Mouse (Mus musculus): ENCODE results near the gene Filip1l. TPM values are rescaled to one million over a fixed set of nuclear protein-coding genes. Genes with fewer than 3 reads are reported as not detected.

Filip1l gene
- polyA plus RNA-seq, 1 experiment from 2014 or later, result 30.4 TPM

- Histone ChIP-seq H3K27ac (no peak overlapping the region), H3K4me2 (ENCODE audit: low read length) (no peak overlapping the region), H3K4me1 (replicated peaks; ENCODE audit: insufficient read depth, low read length) (no peaks in the 10 kb centered on the region; the same call in 1 of the 2 replicates), H3K9ac (ENCODE audit: low read depth, low read length) (no peak overlapping the region), H3K4me3 (replicated peaks; ENCODE audit: low read depth, low read length) (no peak overlapping the region), H3K36me3 (ENCODE audit: insufficient read depth, low read length) (no peaks in the 10 kb centered on the region), H3K27me3 (ENCODE audit: insufficient read depth, low read length) (no peaks in the 10 kb centered on the region), H3K9me3 (replicated peaks; ENCODE audit: low read length) (no peaks in the 10 kb centered on the region)
- DNase-seq (ENCODE audit: low spot score) (no peak), ATAC-seq (replicated peaks; ENCODE audit: low FRiP score, low read depth) (no peak)
- 97% methylated on average over 3 of the region's 3 CpGs for WGBS
- TF ChIP-seq CTCF (IDR thresholded peaks at IDR 0.05; ENCODE audit: low read depth), result no peak
Observed at GRCm38 (mm10) chr16:57360785-57361184, 7.9 kb downstream of the Filip1l start.

DNA sequence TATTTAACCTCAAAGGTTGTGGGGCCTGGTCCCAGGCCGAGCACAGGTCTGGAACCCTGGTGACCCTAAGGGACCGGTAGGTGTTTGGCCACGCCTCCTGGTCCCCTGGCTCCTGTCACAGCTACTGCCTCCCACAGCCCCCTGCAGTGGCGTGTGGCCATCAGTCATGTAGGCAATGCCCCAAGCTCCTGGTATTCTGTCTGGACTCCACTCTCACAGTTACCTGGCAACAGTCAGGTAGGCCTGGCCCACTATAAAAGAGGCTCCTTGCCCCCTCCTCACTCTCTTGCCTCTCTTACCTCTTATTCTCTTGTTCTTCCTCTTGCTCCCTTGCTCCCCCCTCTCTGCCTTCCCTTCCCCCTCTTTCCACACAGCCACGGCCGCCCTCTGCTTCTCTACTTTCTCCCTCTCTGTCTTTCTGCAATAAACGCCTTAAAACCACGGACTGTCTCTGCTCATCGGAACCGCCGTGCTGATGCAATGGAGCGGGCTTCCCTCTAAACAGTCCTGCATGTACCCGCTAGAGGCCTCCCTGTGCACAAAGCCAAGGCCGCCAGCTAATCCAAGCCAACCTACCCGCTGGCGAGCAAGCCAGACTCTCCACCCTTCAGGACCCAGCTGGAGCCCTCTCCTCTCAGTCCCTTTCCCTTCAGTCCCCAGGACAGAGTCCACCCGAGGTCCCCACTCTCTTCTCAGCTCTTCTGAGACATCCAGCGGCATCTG lies 9.9 kb downstream of the Filip1l start:
- 45% methylated on average over 18 of the region's 18 CpGs for WGBS
- Histone ChIP-seq H3K4me2 (ENCODE audit: low read length) (peak overlapping the region; percentile 16), H3K9ac (ENCODE audit: low read depth, low read length) (no peak overlapping the region), H3K4me3 (replicated peaks; ENCODE audit: low read depth, low read length) (no peak overlapping the region), H3K36me3 (ENCODE audit: insufficient read depth, low read length) (no peaks in the 10 kb centered on the region), H3K27ac (peak overlapping the region; percentile 19; the same call in 1 of the 2 replicates), H3K9me3 (replicated peaks; ENCODE audit: low read length) (no peaks in the 10 kb centered on the region), H3K4me1 (replicated peaks; ENCODE audit: insufficient read depth, low read length) (peaks cover 11% of the 10 kb centered on the region; the same call in 1 of the 2 replicates), H3K27me3 (ENCODE audit: insufficient read depth, low read length) (no peaks in the 10 kb centered on the region)
- TF ChIP-seq CTCF (IDR thresholded peaks at IDR 0.05; ENCODE audit: low read depth), result peak; percentile 60
- peak; percentile 63 for DNase-seq (ENCODE audit: low spot score)
- peak; percentile 11; the same call in 1 of the 2 replicates for ATAC-seq (replicated peaks; ENCODE audit: low FRiP score, low read depth)

GRCm38 (mm10) chr16:57364498-57364897 lies 11.6 kb downstream of the Filip1l start:
- ATAC-seq (replicated peaks; ENCODE audit: low FRiP score, low read depth), result no peak
- Histone ChIP-seq H3K9ac (ENCODE audit: low read depth, low read length) (no peak overlapping the region), H3K9me3 (replicated peaks; ENCODE audit: low read length) (no peaks in the 10 kb centered on the region), H3K4me3 (replicated peaks; ENCODE audit: low read depth, low read length) (no peak overlapping the region), H3K27ac (no peak overlapping the region), H3K4me1 (replicated peaks; ENCODE audit: insufficient read depth, low read length) (peaks cover 11% of the 10 kb centered on the region; the same call in 1 of the 2 replicates), H3K36me3 (ENCODE audit: insufficient read depth, low read length) (no peaks in the 10 kb centered on the region), H3K4me2 (ENCODE audit: low read length) (no peak overlapping the region), H3K27me3 (ENCODE audit: insufficient read depth, low read length) (no peaks in the 10 kb centered on the region)
- no peak for DNase-seq (ENCODE audit: low spot score)
- TF ChIP-seq CTCF (IDR thresholded peaks at IDR 0.05; ENCODE audit: low read depth), result no peak
- 72% methylated on average over 7 of the region's 7 CpGs for WGBS

- Histone ChIP-seq H3K9ac (ENCODE audit: low read depth, low read length) (no peak overlapping the region), H3K4me1 (replicated peaks; ENCODE audit: insufficient read depth, low read length) (peaks cover 16% of the 10 kb centered on the region), H3K36me3 (ENCODE audit: insufficient read depth, low read length) (no peaks in the 10 kb centered on the region), H3K9me3 (replicated peaks; ENCODE audit: low read length) (no peaks in the 10 kb centered on the region), H3K27me3 (ENCODE audit: insufficient read depth, low read length) (no peaks in the 10 kb centered on the region), H3K27ac (0 out of 2 replicates have a peak overlapping the region, but pooled peaks have one; percentile 72), H3K4me2 (ENCODE audit: low read length) (no peak overlapping the region), H3K4me3 (replicated peaks; ENCODE audit: low read depth, low read length) (no peak overlapping the region)
- no peak; the same call in 1 of the 2 replicates for ATAC-seq (replicated peaks; ENCODE audit: low FRiP score, low read depth)
- TF ChIP-seq CTCF (IDR thresholded peaks at IDR 0.05; ENCODE audit: low read depth), result no peak
- WGBS, result 18% methylated on average over 6 of the region's 6 CpGs
- DNase-seq (ENCODE audit: low spot score), result peak; percentile 89
Observed at GRCm38 (mm10) chr16:57366141-57366540, 13.2 kb downstream of the Filip1l start.

DNA sequence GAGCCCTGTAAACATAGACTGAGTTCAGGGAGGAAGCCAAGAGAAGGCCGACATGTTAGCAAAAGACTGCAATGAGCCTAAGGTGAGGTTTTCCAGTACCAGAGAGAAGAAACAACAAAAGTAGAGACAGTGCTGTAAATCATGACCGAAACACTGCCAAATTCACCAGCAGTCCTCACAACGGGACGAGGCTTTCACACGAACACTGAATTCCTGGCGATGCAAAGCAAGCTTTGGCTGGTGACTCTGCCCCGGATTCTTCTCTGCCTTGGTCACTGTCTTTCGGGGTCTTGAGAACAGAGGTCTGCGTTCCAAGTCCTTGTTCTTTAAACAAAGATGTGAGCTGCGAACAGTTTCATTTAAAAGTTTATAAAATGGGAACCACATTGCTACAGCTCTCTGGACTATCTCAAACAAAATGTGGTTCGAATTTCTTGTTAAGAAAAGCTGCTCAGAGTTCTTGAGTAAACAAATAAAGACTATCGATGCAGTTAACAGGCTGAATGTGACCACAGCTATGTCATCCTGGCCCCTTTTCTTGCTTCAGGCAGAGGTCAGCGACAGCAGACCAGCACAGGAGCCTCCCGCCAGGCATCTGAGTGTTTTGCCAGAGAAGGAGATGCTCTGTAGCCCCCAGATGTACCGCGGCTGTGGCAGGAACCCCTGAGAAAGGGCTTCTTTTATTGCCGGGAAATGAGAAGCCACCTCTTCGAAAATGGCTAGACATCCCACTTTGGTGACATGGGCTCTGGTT lies 14.2 kb downstream of the Filip1l start:
- Histone ChIP-seq H3K9ac (ENCODE audit: low read depth, low read length) (no peak overlapping the region), H3K36me3 (ENCODE audit: insufficient read depth, low read length) (no peaks in the 10 kb centered on the region), H3K27ac (peak overlapping the region; percentile 72), H3K9me3 (replicated peaks; ENCODE audit: low read length) (no peaks in the 10 kb centered on the region), H3K27me3 (ENCODE audit: insufficient read depth, low read length) (no peaks in the 10 kb centered on the region), H3K4me1 (replicated peaks; ENCODE audit: insufficient read depth, low read length) (peaks cover 16% of the 10 kb centered on the region), H3K4me3 (replicated peaks; ENCODE audit: low read depth, low read length) (no peak overlapping the region), H3K4me2 (ENCODE audit: low read length) (0 out of 2 replicates have a peak overlapping the region, but pooled peaks have one; percentile 3)
- ATAC-seq (replicated peaks; ENCODE audit: low FRiP score, low read depth), result no peak
- TF ChIP-seq CTCF (IDR thresholded peaks at IDR 0.05; ENCODE audit: low read depth), result no peak
- 27% methylated on average over 18 of the region's 18 CpGs for WGBS
- DNase-seq (ENCODE audit: low spot score), result peak; percentile 68

- Histone ChIP-seq H3K4me3 (replicated peaks; ENCODE audit: low read depth, low read length) (no peak overlapping the region), H3K4me2 (ENCODE audit: low read length) (no peak overlapping the region), H3K9me3 (replicated peaks; ENCODE audit: low read length) (no peaks in the 10 kb centered on the region), H3K27ac (peak overlapping the region; percentile 50), H3K27me3 (ENCODE audit: insufficient read depth, low read length) (no peaks in the 10 kb centered on the region), H3K36me3 (ENCODE audit: insufficient read depth, low read length) (no peaks in the 10 kb centered on the region), H3K4me1 (replicated peaks; ENCODE audit: insufficient read depth, low read length) (peaks cover 16% of the 10 kb centered on the region), H3K9ac (ENCODE audit: low read depth, low read length) (no peak overlapping the region)
- ATAC-seq (replicated peaks; ENCODE audit: low FRiP score, low read depth) (peak; percentile 21; the same call in 1 of the 2 replicates), DNase-seq (ENCODE audit: low spot score) (peak; percentile 68)
- TF ChIP-seq CTCF (IDR thresholded peaks at IDR 0.05; ENCODE audit: low read depth), result no peak
- 47% methylated on average over 8 of the region's 8 CpGs for WGBS
Observed at GRCm38 (mm10) chr16:57369846-57370496, 17.1 kb downstream of the Filip1l start.
